Mouse (Mus musculus): ENCODE measurements around the gene Sox9. TPM values are rescaled to one million over a fixed set of nuclear protein-coding genes. Genes with fewer than 3 reads are reported as not detected.

Gene Sox9
- polyA plus RNA-seq, 1 experiment from 2014 or later, result 19.9 TPM

- Histone ChIP-seq H3K9me3 (replicated peaks; ENCODE audit: control insufficient read depth, low read length) (no peaks in the 10 kb centered on the region), H3K4me2 (ENCODE audit: low read depth, low read length) (peak overlapping the region; percentile 13; the same call in 1 of the 2 replicates), H3K36me3 (ENCODE audit: control insufficient read depth, insufficient read depth) (no peaks in the 10 kb centered on the region), H3K4me3 (ENCODE audit: low read length) (no peak overlapping the region), H3K27ac (ENCODE audit: low read length) (no peak overlapping the region), H3K27me3 (ENCODE audit: control insufficient read depth, insufficient read depth, low read length) (peaks cover 65% of the 10 kb centered on the region), H3K9ac (ENCODE audit: low read length) (no peak overlapping the region), H3K4me1 (ENCODE audit: control insufficient read depth, insufficient read depth, low read length) (peaks cover 11% of the 10 kb centered on the region)
- no peak for ATAC-seq (replicated peaks; ENCODE audit: extremely low read depth, insufficient read depth, low FRiP score)
- WGBS, result 2% methylated on average over 10 of the region's 10 CpGs
Observed at GRCm38 (mm10) chr11:112779762-112780161, 2.3 kb upstream of the Sox9 start.

GRCm38 (mm10) chr11:112780394-112780920 is 1.6 kb upstream of the Sox9 start:
- Histone ChIP-seq H3K27ac (ENCODE audit: low read length) (no peak overlapping the region), H3K4me2 (ENCODE audit: low read depth, low read length) (peak overlapping the region; percentile 63), H3K36me3 (ENCODE audit: control insufficient read depth, insufficient read depth) (no peaks in the 10 kb centered on the region), H3K4me1 (ENCODE audit: control insufficient read depth, insufficient read depth, low read length) (peaks cover 14% of the 10 kb centered on the region), H3K27me3 (ENCODE audit: control insufficient read depth, insufficient read depth, low read length) (peaks cover 68% of the 10 kb centered on the region), H3K9ac (ENCODE audit: low read length) (no peak overlapping the region), H3K9me3 (replicated peaks; ENCODE audit: control insufficient read depth, low read length) (no peaks in the 10 kb centered on the region), H3K4me3 (ENCODE audit: low read length) (no peak overlapping the region)
- 7% methylated on average over 19 of the region's 19 CpGs for WGBS
- ATAC-seq (replicated peaks; ENCODE audit: extremely low read depth, insufficient read depth, low FRiP score), result no peak

GRCm38 (mm10) chr11:112781035-112781911 is 751 bp upstream of the Sox9 start:
- peak; percentile 9; the same call in 1 of the 2 replicates for ATAC-seq (replicated peaks; ENCODE audit: extremely low read depth, insufficient read depth, low FRiP score)
- WGBS, result 1% methylated on average over 49 of the region's 49 CpGs
- no peaks in the 10 kb centered on the region for H3K9me3 ChIP-seq (replicated peaks; ENCODE audit: control insufficient read depth, low read length)
- peaks cover 68% of the 10 kb centered on the region for H3K27me3 ChIP-seq (ENCODE audit: control insufficient read depth, insufficient read depth, low read length)
- H3K36me3 ChIP-seq (ENCODE audit: control insufficient read depth, insufficient read depth), result no peaks in the 10 kb centered on the region
- peak overlapping the region; percentile 32; the same call in 1 of the 2 replicates for H3K27ac ChIP-seq (ENCODE audit: low read length)
- H3K4me2 ChIP-seq (ENCODE audit: low read depth, low read length), result peak overlapping the region; percentile 63
- H3K9ac ChIP-seq (ENCODE audit: low read length), result no peak overlapping the region
- peaks cover 14% of the 10 kb centered on the region for H3K4me1 ChIP-seq (ENCODE audit: control insufficient read depth, insufficient read depth, low read length)
- H3K4me3 ChIP-seq (ENCODE audit: low read length), result peak overlapping the region; percentile 54

- ATAC-seq (replicated peaks; ENCODE audit: extremely low read depth, insufficient read depth, low FRiP score), result peak; percentile 15; the same call in 1 of the 2 replicates
Observed at GRCm38 (mm10) chr11:112782357-112783121, 515 bp downstream of the Sox9 start.

GRCm38 (mm10) chr11:112783401-112784346 is 1.6 kb downstream of the Sox9 start:
- Histone ChIP-seq H3K27me3 (ENCODE audit: control insufficient read depth, insufficient read depth, low read length) (peaks cover 60% of the 10 kb centered on the region), H3K27ac (ENCODE audit: low read length) (peak overlapping the region; percentile 1; the same call in 1 of the 2 replicates)

More at GRCm38 (mm10) chr11:112782357-112783121, 515 bp downstream of the Sox9 start:
- Histone ChIP-seq H3K9me3 (replicated peaks; ENCODE audit: control insufficient read depth, low read length) (no peaks in the 10 kb centered on the region), H3K27me3 (ENCODE audit: control insufficient read depth, insufficient read depth, low read length) (peaks cover 62% of the 10 kb centered on the region), H3K4me2 (ENCODE audit: low read depth, low read length) (peak overlapping the region; percentile 63), H3K4me1 (ENCODE audit: control insufficient read depth, insufficient read depth, low read length) (peaks cover 14% of the 10 kb centered on the region), H3K4me3 (ENCODE audit: low read length) (peak overlapping the region; percentile 54), H3K27ac (ENCODE audit: low read length) (peak overlapping the region; percentile 34), H3K36me3 (ENCODE audit: control insufficient read depth, insufficient read depth) (no peaks in the 10 kb centered on the region), H3K9ac (ENCODE audit: low read length) (peak overlapping the region; percentile 61)
- 1% methylated on average over 75 of the region's 75 CpGs for WGBS

GRCm38 (mm10) chr11:112784347-112784902 is 2.4 kb downstream of the Sox9 start:
- H3K36me3 ChIP-seq (ENCODE audit: control insufficient read depth, insufficient read depth), result no peaks in the 10 kb centered on the region
- no peak for ATAC-seq (replicated peaks; ENCODE audit: extremely low read depth, insufficient read depth, low FRiP score)
- peak overlapping the region; percentile 54 for H3K4me3 ChIP-seq (ENCODE audit: low read length)
- H3K27ac ChIP-seq (ENCODE audit: low read length), result no peak overlapping the region
- H3K9ac ChIP-seq (ENCODE audit: low read length), result peak overlapping the region; percentile 53
- H3K4me2 ChIP-seq (ENCODE audit: low read depth, low read length), result peak overlapping the region; percentile 63
- peaks cover 53% of the 10 kb centered on the region for H3K27me3 ChIP-seq (ENCODE audit: control insufficient read depth, insufficient read depth, low read length)
- WGBS, result 4% methylated on average over 30 of the region's 30 CpGs
- H3K9me3 ChIP-seq (replicated peaks; ENCODE audit: control insufficient read depth, low read length), result no peaks in the 10 kb centered on the region
- peaks cover 14% of the 10 kb centered on the region for H3K4me1 ChIP-seq (ENCODE audit: control insufficient read depth, insufficient read depth, low read length)

More at GRCm38 (mm10) chr11:112783401-112784346, 1.6 kb downstream of the Sox9 start:
- no peaks in the 10 kb centered on the region for H3K9me3 ChIP-seq (replicated peaks; ENCODE audit: control insufficient read depth, low read length)
- peak overlapping the region; percentile 61 for H3K9ac ChIP-seq (ENCODE audit: low read length)
- no peak for ATAC-seq (replicated peaks; ENCODE audit: extremely low read depth, insufficient read depth, low FRiP score)
- peak overlapping the region; percentile 54 for H3K4me3 ChIP-seq (ENCODE audit: low read length)
- WGBS, result 2% methylated on average over 42 of the region's 42 CpGs
- H3K4me1 ChIP-seq (ENCODE audit: control insufficient read depth, insufficient read depth, low read length), result peaks cover 14% of the 10 kb centered on the region
- H3K36me3 ChIP-seq (ENCODE audit: control insufficient read depth, insufficient read depth), result no peaks in the 10 kb centered on the region
- H3K4me2 ChIP-seq (ENCODE audit: low read depth, low read length), result peak overlapping the region; percentile 63

- no peaks in the 10 kb centered on the region for H3K36me3 ChIP-seq (ENCODE audit: control insufficient read depth, insufficient read depth)
- peak overlapping the region; percentile 53 for H3K9ac ChIP-seq (ENCODE audit: low read length)
- no peaks in the 10 kb centered on the region for H3K9me3 ChIP-seq (replicated peaks; ENCODE audit: control insufficient read depth, low read length)
- peak overlapping the region; percentile 54 for H3K4me3 ChIP-seq (ENCODE audit: low read length)
- peak overlapping the region; percentile 63 for H3K4me2 ChIP-seq (ENCODE audit: low read depth, low read length)
- 3% methylated on average over 34 of the region's 34 CpGs for WGBS
- peaks cover 14% of the 10 kb centered on the region for H3K4me1 ChIP-seq (ENCODE audit: control insufficient read depth, insufficient read depth, low read length)
- ATAC-seq (replicated peaks; ENCODE audit: extremely low read depth, insufficient read depth, low FRiP score), result no peak
- H3K27ac ChIP-seq (ENCODE audit: low read length), result no peak overlapping the region
- H3K27me3 ChIP-seq (ENCODE audit: control insufficient read depth, insufficient read depth, low read length), result peaks cover 50% of the 10 kb centered on the region
Observed at GRCm38 (mm10) chr11:112784903-112785381, 2.9 kb downstream of the Sox9 start.

- Histone ChIP-seq H3K27me3 (ENCODE audit: control insufficient read depth, insufficient read depth, low read length) (peaks cover 49% of the 10 kb centered on the region), H3K9ac (ENCODE audit: low read length) (no peak overlapping the region), H3K36me3 (ENCODE audit: control insufficient read depth, insufficient read depth) (no peaks in the 10 kb centered on the region), H3K4me2 (ENCODE audit: low read depth, low read length) (peak overlapping the region; percentile 63), H3K9me3 (replicated peaks; ENCODE audit: control insufficient read depth, low read length) (no peaks in the 10 kb centered on the region), H3K4me3 (ENCODE audit: low read length) (no peak overlapping the region), H3K27ac (ENCODE audit: low read length) (no peak overlapping the region), H3K4me1 (ENCODE audit: control insufficient read depth, insufficient read depth, low read length) (peaks cover 14% of the 10 kb centered on the region)
- 26% methylated on average over 8 of the region's 8 CpGs for WGBS
- ATAC-seq (replicated peaks; ENCODE audit: extremely low read depth, insufficient read depth, low FRiP score), result no peak
Observed at GRCm38 (mm10) chr11:112785581-112785980, 3.6 kb downstream of the Sox9 start.
